Mouse (Mus musculus) MEL (cell line): Measurements from ENCODE around the gene Csn1s2a. TPM values are rescaled to one million over a fixed set of nuclear protein-coding genes. Genes with fewer than 3 reads are reported as not detected.

ENCODE experiments used
- DNase-seq: peaks from one replicate; pipeline ENCODE4 v3.0.0; 2011; ENCODE audit warnings: low read depth, low spot score
- H3K27ac ChIP-seq: 2 replicates; pipeline ENCODE4 v1.5.1; 2012; ENCODE audit warnings: low read depth, mild to moderate bottlenecking, control low read depth, low read length, moderate library complexity; ENCODE audit not compliant: control insufficient read depth
- H3K27me3 ChIP-seq, 2 experiments: fragments of 150-350 bp in 1 of 2; sonication (generic) in 1 of 2; 2 replicates each; pipeline ENCODE4 v1.6.1; 2012; ENCODE audit warnings: low read length in 2 of 2, mild to moderate bottlenecking in 2 of 2, improper control_type of control experiment in 1 of 2, moderate library complexity in 1 of 2; ENCODE audit not compliant: insufficient read depth in 2 of 2, control insufficient read depth in 1 of 2
- H3K36me3 ChIP-seq, 2 experiments: 2 replicates each; pipeline ENCODE4 v1.6.1; 2012 to 2014; ENCODE audit warnings: low read length in 2 of 2, improper control_type of control experiment in 1 of 2, inconsistent platforms in 1 of 2, mild to moderate bottlenecking in 1 of 2; ENCODE audit not compliant: insufficient read depth in 2 of 2, control insufficient read depth in 1 of 2
- H3K4me1 ChIP-seq, 2 experiments: fragments of 150-350 bp in 1 of 2; sonication (generic) in 1 of 2; 2 replicates each; pipeline ENCODE4 v1.6.1; 2012; ENCODE audit warnings: low read length in 2 of 2, improper control_type of control experiment in 1 of 2, mild to moderate bottlenecking in 1 of 2; ENCODE audit not compliant: insufficient read depth in 2 of 2, control insufficient read depth in 1 of 2
- H3K4me3 ChIP-seq, 2 experiments: fragments of 150-350 bp in 1 of 2; sonication (generic) in 1 of 2; 2 replicates each; pipeline ENCODE4 v1.5.1; 2012; ENCODE audit warnings: low read depth in 2 of 2, low read length in 2 of 2, mild to moderate bottlenecking in 2 of 2, moderate library complexity in 2 of 2, control low read depth in 1 of 2, improper control_type of control experiment in 1 of 2; ENCODE audit not compliant: control insufficient read depth in 1 of 2, insufficient read depth in 1 of 2
- H3K79me2 ChIP-seq: 2 replicates; pipeline ENCODE4 v1.6.1; 2012; ENCODE audit warnings: mild to moderate bottlenecking, low read length, moderate library complexity; ENCODE audit not compliant: control insufficient read depth, poor library complexity, insufficient read depth
- H3K9ac ChIP-seq: 2 replicates; pipeline ENCODE4 v1.6.1; 2012; ENCODE audit warnings: low read depth, mild to moderate bottlenecking, control low read depth, low read length, moderate library complexity; ENCODE audit not compliant: control insufficient read depth, poor library complexity, severe bottlenecking
- H3K9me3 ChIP-seq: fragments of 150-350 bp; sonication (generic); replicated peaks from 2 replicates; pipeline ENCODE4 v1.6.1; 2012; ENCODE audit warnings: mild to moderate bottlenecking, low read length, improper control_type of control experiment, moderate library complexity; ENCODE audit not compliant: insufficient read depth
- CHD2 ChIP-seq: IDR thresholded peaks from 2 replicates; pipeline ENCODE4 v1.6.1; 2011; ENCODE audit warnings: low read length, improper control_type of control experiment
- CTCF ChIP-seq, 3 experiments: IDR thresholded peaks in 2 of 3; conservative IDR thresholded peaks in 1 of 3; 2 replicates each; pipeline ENCODE4 v1.5.1; 2011 to 2012; ENCODE audit warnings: low read length in 3 of 3, low read depth in 2 of 3, mild to moderate bottlenecking in 2 of 3, improper control_type of control experiment in 1 of 3, inconsistent platforms in 1 of 3, mixed read lengths in 1 of 3, moderate library complexity in 1 of 3; ENCODE audit not compliant: control insufficient read depth in 1 of 3, insufficient read depth in 1 of 3, poor library complexity in 1 of 3, severe bottlenecking in 1 of 3
- E2F4 ChIP-seq: IDR thresholded peaks from 2 replicates; pipeline ENCODE4 v1.6.1; 2011; ENCODE audit warnings: low read depth, low read length, improper control_type of control experiment, borderline replicate concordance
- ELF1 ChIP-seq: IDR thresholded peaks from 2 replicates; pipeline ENCODE4 v1.6.1; 2014; ENCODE audit warnings: low read depth, mild to moderate bottlenecking, inconsistent platforms, low read length, improper control_type of control experiment, moderate library complexity
- EP300 ChIP-seq, 2 experiments: IDR thresholded peaks; 2 replicates each; pipeline ENCODE4 v1.6.1; 2011; ENCODE audit warnings: improper control_type of control experiment in 2 of 2, low read length in 2 of 2, low read depth in 1 of 2, mild to moderate bottlenecking in 1 of 2
- GATA1 ChIP-seq: IDR thresholded peaks from 2 replicates; pipeline ENCODE4 v1.6.1; 2011; ENCODE audit warnings: low read depth, low read length, improper control_type of control experiment
- MAX ChIP-seq: IDR thresholded peaks from 2 replicates; pipeline ENCODE4 v1.6.1; 2011; ENCODE audit warnings: low read length, improper control_type of control experiment
- MAZ ChIP-seq: IDR thresholded peaks from 2 replicates; pipeline ENCODE4 v1.6.1; 2012; ENCODE audit warnings: low read depth, mild to moderate bottlenecking, inconsistent platforms, low read length, improper control_type of control experiment
- MEF2A ChIP-seq: IDR thresholded peaks from 2 replicates; pipeline ENCODE4 v1.6.1; 2014; ENCODE audit warnings: low read depth, mild to moderate bottlenecking, inconsistent platforms, low read length, improper control_type of control experiment; ENCODE audit not compliant: poor library complexity, insufficient replicate concordance, severe bottlenecking; ENCODE audit errors: extremely low read depth
- MXI1 ChIP-seq: IDR thresholded peaks from 2 replicates; pipeline ENCODE4 v1.6.1; 2011; ENCODE audit warnings: mild to moderate bottlenecking, low read depth, low read length, improper control_type of control experiment
- MYB ChIP-seq: IDR thresholded peaks from 2 replicates; pipeline ENCODE4 v1.6.1; 2011; ENCODE audit warnings: mild to moderate bottlenecking, low read depth, low read length, improper control_type of control experiment
- RAD21 ChIP-seq: IDR thresholded peaks from 2 replicates; pipeline ENCODE4 v1.6.1; 2011; ENCODE audit warnings: mild to moderate bottlenecking, low read depth, low read length, improper control_type of control experiment
- UBTF ChIP-seq: IDR thresholded peaks from 2 replicates; pipeline ENCODE4 v1.6.1; 2012; ENCODE audit warnings: low read depth, mild to moderate bottlenecking, inconsistent platforms, low read length, improper control_type of control experiment, moderate library complexity, borderline replicate concordance; ENCODE audit not compliant: insufficient read depth
- USF1 ChIP-seq: IDR thresholded peaks from 2 replicates; pipeline ENCODE4 v1.6.1; 2014; ENCODE audit warnings: low read depth, mild to moderate bottlenecking, inconsistent platforms, low read length, improper control_type of control experiment, moderate library complexity
- USF2 ChIP-seq, 2 experiments: IDR thresholded peaks; 2 replicates each; pipeline ENCODE4 v1.6.1; 2011 to 2012; ENCODE audit warnings: improper control_type of control experiment in 2 of 2, low read length in 2 of 2, borderline replicate concordance in 1 of 2, inconsistent platforms in 1 of 2, low read depth in 1 of 2, mild to moderate bottlenecking in 1 of 2; ENCODE audit not compliant: insufficient read depth in 1 of 2
- polyA plus RNA-seq, 2 experiments: library from polyadenylated mRNA; stranded (reverse) in 1 of 2; unstranded in 1 of 2; fragments of >175 nt in 1 of 2; fragments of >200 nt in 1 of 2; gene quantifications; 2 replicates each; pipeline versions ENCODE4 v1.2.1 to v1.2.4; 2012; ENCODE audit warnings: low replicate concordance in 2 of 2, low read depth in 1 of 2; ENCODE audit not compliant: insufficient read length in 2 of 2, insufficient read depth in 1 of 2, missing spikeins in 1 of 2
- total RNA-seq: library from RNA; depleted of rRNA; stranded (reverse); fragments of 300-350 nt; gene quantifications from 2 replicates; pipeline ENCODE4 v1.2.3, GENCODE M21; 2012

Gene Csn1s2a
- total and polyA plus RNA-seq, 3 experiments = not detected

DNA sequence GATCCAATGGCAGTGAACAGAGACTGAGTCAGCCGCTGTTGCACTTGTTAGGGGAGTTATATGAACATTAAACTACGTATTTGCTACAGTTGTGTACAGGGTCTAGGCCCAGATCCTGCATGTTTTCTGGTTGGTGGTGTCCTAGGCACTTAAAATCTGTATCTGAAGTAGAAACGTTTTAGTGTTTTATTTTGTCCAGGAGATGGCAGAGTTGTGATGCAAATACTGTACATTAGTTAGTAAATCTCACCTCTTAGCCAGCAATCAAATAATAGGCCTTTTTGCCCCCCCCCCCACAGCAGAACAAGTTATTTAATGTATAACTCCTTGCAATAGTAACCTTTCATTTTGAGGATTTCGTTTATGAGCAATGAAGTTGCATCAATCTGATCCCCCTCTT is 8.4 kb downstream of the Csn1s2a start:
- TF ChIP-seq MAX (no peak), MAZ (no peak), EP300 (IDR thresholded peaks at IDR 0.05; ENCODE audit: low read depth in 1 of 2, low read length in 2 of 2) (no peak), USF2 (IDR thresholded peaks at IDR 0.05; ENCODE audit: borderline replicate concordance in 1 of 2, insufficient read depth in 1 of 2, low read depth in 1 of 2, low read length in 2 of 2) (no peak), CHD2 (no peak), USF1 (no peak), GATA1 (no peak), ELF1 (no peak)
- no peaks in the 10 kb centered on the region for H3K36me3 ChIP-seq

DNA sequence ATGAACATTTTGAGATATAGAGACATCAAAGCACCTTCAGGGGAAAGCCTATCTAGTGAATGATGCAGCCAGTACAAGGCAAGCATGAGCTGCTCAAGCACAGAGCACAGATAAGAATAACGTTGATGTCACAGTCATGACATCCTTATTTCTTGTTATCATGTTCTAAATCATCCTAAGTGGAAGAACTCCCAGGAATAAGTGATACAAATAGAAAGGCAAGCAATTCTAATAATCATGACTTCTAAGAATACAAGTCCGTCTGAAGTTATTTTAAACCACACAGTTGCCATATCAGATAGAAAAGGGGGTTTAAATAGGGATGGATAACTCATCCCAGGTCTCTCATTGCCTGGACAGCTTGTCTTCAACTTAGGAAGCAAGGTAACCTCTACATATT is 33.4 kb downstream of the Csn1s2a start, which contains the start of gene Csn1s2b:
Gene Csn1s2b, plus strand, starts transcription at position 301 of the 400 bp plus-strand sequence.
- DNase-seq = no peak
- no peaks in the 10 kb centered on the region for H3K36me3 ChIP-seq
- H3K4me1 ChIP-seq = no peaks in the 10 kb centered on the region
- H3K27me3 ChIP-seq = no peaks in the 10 kb centered on the region
- no peaks in the 10 kb centered on the region for H3K9me3 ChIP-seq
- TF ChIP-seq MYB (no peak), RAD21 (no peak), UBTF (no peak), MXI1 (no peak)
- TF ChIP-seq, all 39 proteins: peak for 0
- no peak within 1 kb of the TSS for H3K9ac ChIP-seq
- no peaks in the 10 kb centered on the region for H3K79me2 ChIP-seq
- no peak within 1 kb of the TSS for H3K4me3 ChIP-seq
- H3K27ac ChIP-seq = no peak within 1 kb of the TSS

More for the DNA sequence above, 8.4 kb downstream of the Csn1s2a start:
- H3K4me1 ChIP-seq = no peaks in the 10 kb centered on the region
- H3K79me2 ChIP-seq = no peaks in the 10 kb centered on the region
- no peaks in the 10 kb centered on the region for H3K27me3 ChIP-seq
- H3K9ac ChIP-seq = no peak overlapping the region
- no peak overlapping the region for H3K4me3 ChIP-seq
- DNase-seq = no peak
- no peak overlapping the region for H3K27ac ChIP-seq
- H3K9me3 ChIP-seq = no peaks in the 10 kb centered on the region

DNA sequence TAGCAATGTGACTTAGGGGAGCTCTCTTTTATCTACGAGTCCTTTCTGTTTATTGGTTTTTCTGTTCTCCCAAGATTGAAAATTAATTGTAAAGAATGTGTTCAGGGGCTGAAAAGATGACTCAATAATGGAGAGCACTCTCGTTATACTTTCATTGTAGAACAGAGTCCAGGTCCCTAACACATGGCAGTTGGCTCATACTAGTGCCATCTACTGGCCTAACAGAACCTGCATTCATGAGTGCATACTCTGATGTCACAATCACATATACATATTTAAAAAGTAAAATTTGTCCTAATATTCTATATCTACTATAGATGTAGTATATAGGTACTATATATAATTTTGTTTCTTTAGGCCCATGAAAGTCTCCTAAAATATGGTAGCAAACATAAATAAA is 34.9 kb downstream of the Csn1s2a start:
- DNase-seq = peak; percentile 2
- Histone ChIP-seq H3K27me3 (no peaks in the 10 kb centered on the region), H3K4me3 (no peak overlapping the region), H3K9ac (no peak overlapping the region), H3K9me3 (no peaks in the 10 kb centered on the region), H3K79me2 (no peaks in the 10 kb centered on the region), H3K4me1 (no peaks in the 10 kb centered on the region), H3K36me3 (no peaks in the 10 kb centered on the region), H3K27ac (no peak overlapping the region)
- no peak for TF ChIP-seq MEF2A
- TF ChIP-seq CTCF (IDR thresholded peaks at IDR 0.05 in 2 of 3, conservative IDR thresholded peaks at IDR 0.05 in 1 of 3; ENCODE audit: control insufficient read depth in 1 of 3, insufficient read depth in 1 of 3, low read depth in 2 of 3, low read length in 3 of 3, poor library complexity in 1 of 3, severe bottlenecking in 1 of 3) = peak in 1 of 3 experiments; percentile 17; a peak in 1 of 6 replicates
- TF ChIP-seq E2F4 = no peak
